Mouse (Mus musculus) c-Kit-positive CD71-positive TER-119-positive erythroid progenitor cells, embryonic 14.5 days (primary cell): ENCODE results near the gene Gclc.

ENCODE experiments used
- DNase-seq: peaks from one replicate; pipeline ENCODE4 v3.0.0-alpha.2; 2013; ENCODE audit warnings: low spot score

The Gclc gene

GRCm38 (mm10) chr9:77785466-77785865 lies 31.1 kb downstream of the Gclc start:
- DNase-seq = no peak

DNA sequence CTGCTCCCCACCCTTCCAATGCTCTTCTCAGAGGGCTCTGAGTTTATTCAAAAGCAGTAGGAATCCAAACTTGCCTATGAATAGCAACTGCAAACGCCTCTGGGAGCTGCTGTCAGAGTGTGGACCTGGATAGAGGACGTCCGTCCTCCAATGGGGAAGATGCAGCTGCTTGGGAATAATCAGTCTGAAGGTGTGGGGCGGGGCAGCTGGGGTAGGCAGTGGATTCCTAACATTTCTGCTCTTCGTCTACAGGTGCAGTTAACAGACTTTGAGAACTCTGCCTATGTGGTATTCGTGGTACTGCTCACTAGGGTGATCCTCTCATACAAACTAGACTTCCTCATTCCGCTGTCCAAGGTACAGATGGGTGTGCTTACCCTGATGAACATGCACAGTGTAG lies 33.6 kb downstream of the Gclc start:
- no peak for DNase-seq

DNA sequence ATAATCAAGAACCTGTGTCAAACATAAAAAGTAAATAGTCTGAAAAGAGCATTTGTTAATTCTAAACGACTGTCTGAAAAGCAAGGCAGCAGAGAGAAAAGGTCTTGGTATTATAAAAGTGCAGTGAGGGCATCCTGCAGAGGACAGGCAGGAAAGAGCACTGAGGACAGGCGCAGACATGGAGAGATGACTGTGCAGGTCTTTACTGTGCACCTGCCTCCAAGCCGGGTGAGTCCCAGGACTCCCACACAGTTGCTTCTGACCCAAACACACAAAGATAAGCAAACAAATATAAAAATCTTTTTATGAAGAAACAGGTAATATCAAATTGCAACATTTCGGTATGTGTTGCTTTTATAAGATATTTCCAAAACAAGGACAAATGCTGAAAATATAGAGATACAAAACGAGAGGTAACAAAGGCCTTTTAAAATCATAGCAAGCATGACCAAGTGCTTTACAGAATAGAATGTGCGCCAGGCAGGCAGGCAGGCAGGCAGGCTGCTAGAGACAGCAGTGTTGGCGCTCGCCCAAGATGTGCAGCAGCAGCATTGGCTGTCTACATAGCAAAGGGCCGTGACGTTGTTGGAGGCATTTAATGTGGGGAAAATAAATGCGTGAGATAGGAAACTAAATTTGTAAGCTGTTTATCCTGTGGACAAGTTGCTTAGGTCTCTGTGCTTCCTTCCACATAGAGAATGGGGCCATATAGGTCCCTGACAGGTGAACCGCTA lies 35.4 kb downstream of the Gclc start:
- no peak for DNase-seq

DNA sequence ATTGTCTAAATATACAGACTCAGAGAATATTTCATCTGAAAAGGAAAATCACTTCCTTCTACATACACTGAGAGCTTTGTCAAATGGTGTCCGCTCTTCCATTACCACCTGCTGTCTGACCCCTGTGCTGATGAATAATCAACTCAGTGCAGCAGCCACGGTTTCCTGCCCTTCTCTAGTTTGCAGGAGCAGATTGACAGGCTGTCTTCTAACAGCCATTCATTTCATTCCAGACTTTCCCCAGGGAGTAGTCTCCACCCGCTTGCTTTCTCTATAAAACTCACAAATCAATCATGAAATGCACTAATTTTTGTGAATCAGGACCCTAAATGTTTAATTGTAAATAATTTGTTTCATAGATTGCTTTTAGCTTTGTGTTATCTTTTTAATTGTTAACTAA lies 39.5 kb downstream of the Gclc start:
- no peak for DNase-seq

GRCm38 (mm10) chr9:77802461-77802860 lies 48.1 kb downstream of the Gclc start:
- DNase-seq = peak; percentile 29

- DNase-seq = no peak
Measured at GRCm38 (mm10) chr9:77806426-77806825, 52.1 kb downstream of the Gclc start.

GRCm38 (mm10) chr9:77806842-77807668 lies 52.7 kb downstream of the Gclc start:
- DNase-seq = peak; percentile 77

DNA sequence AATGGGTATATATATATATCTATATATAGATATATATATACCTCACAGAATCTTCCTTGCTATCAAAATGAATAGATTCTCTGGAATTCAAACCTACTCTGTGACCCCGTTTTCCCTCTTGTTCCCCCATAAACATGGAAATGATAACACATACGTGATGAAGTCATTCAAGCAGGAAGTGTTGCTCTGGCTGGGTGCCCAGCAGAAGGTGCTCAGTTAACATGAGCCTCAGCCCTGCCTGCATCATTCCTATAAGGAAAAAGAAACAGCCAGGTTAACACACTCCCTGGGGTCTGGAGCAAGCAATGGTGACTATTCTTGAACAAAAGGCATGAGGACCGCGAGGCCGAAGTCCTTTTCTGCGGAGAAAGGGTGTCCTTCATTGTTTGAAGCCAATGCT lies 54.1 kb downstream of the Gclc start:
- no peak for DNase-seq

- DNase-seq = no peak
Measured at GRCm38 (mm10) chr9:77818858-77819257, 64.5 kb downstream of the Gclc start.

- no peak for DNase-seq
Measured at GRCm38 (mm10) chr9:77819318-77819717, 65.0 kb downstream of the Gclc start.

DNA sequence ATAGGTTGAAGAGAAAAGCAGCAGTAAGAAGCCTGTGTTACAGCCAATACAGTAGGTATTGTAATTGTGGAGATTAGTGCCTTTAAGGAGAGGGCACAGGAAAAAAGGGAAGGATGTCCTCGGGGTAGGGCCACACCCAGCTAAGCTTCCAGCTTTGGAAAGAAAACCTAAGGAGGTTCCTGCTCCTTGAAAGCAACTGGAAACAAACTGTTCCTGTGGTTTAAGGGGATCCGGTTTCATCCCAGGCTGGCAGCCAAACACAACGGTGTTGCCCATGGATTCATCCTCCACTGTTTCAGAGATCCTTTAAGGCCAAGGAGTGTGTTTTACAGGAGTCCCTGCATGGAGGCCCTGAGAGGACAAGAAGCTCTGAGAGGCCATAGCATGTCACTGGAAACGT lies 66.5 kb downstream of the Gclc start:
- DNase-seq = no peak

GRCm38 (mm10) chr9:77825380-77825961 lies 71.1 kb downstream of the Gclc start:
- no peak for DNase-seq

DNA sequence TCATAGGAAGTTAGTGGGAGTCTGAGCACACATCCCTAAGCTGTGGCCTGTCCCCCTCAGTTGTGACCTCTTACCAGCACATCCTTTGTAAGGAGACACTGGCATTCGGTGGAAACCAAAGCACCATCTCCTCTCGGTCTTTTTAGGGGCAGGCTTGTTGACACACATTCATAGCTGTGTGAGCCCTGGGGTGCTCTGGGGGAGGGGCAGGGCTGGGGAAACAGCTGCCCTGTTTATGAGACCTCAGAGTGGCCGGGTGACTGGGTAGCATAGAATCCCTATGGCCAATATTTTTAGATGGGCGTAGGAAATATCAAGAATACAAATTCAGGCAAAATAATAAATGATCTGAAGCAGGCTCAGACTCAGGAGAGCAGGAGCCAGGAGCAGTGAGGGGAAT lies 71.9 kb downstream of the Gclc start:
- DNase-seq = no peak

GRCm38 (mm10) chr9:77828531-77828965 lies 74.2 kb downstream of the Gclc start:
- no peak for DNase-seq

DNA sequence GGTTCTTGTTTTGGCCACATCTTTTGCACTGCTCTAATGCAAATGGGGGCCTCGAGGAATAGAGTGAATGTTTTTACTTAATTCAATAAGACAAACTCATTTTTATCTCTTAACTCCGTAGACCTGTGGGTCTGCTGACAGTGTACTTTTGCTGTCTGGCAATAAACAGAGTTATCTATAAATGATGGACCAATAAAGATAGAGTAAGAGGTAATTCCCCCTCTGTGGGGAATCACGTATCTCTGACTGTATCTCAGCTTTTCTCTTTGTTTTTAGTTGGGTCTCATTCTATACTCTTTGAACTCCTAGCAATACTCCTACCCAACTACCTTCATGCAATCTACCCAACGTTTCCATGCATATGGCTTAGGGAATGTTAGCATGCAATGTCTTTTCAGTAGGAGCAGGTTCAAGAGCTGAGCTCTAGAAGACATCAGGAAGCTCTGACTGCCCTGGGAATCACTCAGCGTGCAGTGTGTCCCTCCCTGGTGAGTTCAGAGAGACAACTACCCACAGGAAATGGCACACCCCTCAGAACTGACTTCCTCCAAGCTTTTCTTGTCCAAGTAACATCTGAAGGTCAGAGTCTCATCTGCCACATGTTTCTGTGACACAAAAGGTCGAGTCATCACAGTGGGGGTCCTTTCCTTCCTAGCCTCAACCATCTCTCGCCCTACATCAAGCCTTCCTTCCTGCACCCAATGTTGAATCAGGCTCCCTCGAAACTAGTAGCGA lies 80.1 kb downstream of the Gclc start:
- DNase-seq = no peak

DNA sequence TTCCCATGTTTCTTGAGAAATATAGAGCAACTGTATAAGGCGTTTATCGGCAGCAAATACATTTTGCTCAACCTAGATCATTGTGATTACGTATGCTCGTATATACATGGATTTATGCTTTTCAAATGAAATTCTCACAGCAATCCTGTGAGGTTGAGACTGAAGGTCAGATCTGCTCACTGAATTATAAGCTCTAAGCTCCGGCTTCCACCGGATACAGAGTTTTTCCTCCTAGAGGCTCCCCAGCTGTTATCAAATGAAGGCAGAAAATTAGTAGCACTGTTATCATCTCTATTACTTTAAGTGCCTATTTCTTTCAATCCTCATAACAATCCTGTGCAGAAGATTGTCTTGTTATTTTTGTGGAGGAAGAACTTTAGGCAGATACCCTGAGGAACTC lies 80.8 kb downstream of the Gclc start:
- no peak for DNase-seq

GRCm38 (mm10) chr9:77835756-77836155 lies 81.4 kb downstream of the Gclc start:
- DNase-seq = no peak

GRCm38 (mm10) chr9:77838586-77838985 lies 84.3 kb downstream of the Gclc start:
- no peak for DNase-seq
